Mouse (Mus musculus) Patski (cell line): ENCODE results near the gene Mrtfa. TPM values are rescaled to one million over a fixed set of nuclear protein-coding genes. Genes with fewer than 3 reads are reported as not detected.

ENCODE experiments used
- ATAC-seq: fragments of 100-300 bp; one replicate; pipeline ENCODE4 v1.8.0; 2021
- CTCF ChIA-PET: fragments of 350-600 bp; sonication (Branson Sonifier 250); formaldehyde crosslinking; loops from one replicate; lab custom pipeline; 2022; ENCODE audit warnings: inconsistent platforms; lab: Charles Lee
- POLR2A ChIA-PET: fragments of 350-600 bp; sonication (Branson Sonifier 250); formaldehyde crosslinking; loops from one replicate; lab custom pipeline; 2022; ENCODE audit warnings: antibody characterized with exemption, inconsistent platforms; lab: Charles Lee
- DNase-seq: peaks from one replicate; pipeline ENCODE4 v3.0.0-alpha.2; 2011; ENCODE audit warnings: low read depth, low spot score
- H3K27me3 ChIP-seq: fragments of 371-371 bp; one replicate; pipeline ENCODE4 v1.5.1; 2021
- CTCF ChIP-seq: fragments of 100-300 bp; IDR thresholded peaks from one replicate; pipeline ENCODE4 v1.5.1; 2021
- in situ Hi-C: fragments of 300-500 bp; cut with MboI; formaldehyde crosslinking; loops from 3 replicates; pipeline ENCODE4 v1.11.1; 2018; ENCODE audit warnings: low pct_unique_long_range_greater_than_20kb, mixed read lengths
- polyA plus RNA-seq: library from polyadenylated mRNA; unstranded; gene quantifications from one replicate; pipeline ENCODE4 v1.2.3, GENCODE M21; 2021

The Mrtfa gene
- polyA plus RNA-seq, 1 experiment from 2014 or later: 48.0 TPM

GRCm38 (mm10) chr15:81181233-81181632 lies 9.3 kb downstream of the Mrtfa start:
- in situ Hi-C loops: no loop called here
- no peaks in the 10 kb centered on the region for H3K27me3 ChIP-seq
- ATAC-seq (no peak), DNase-seq (no peak)
- ChIA-PET CTCF (interaction anchor here (1.1 to 1.4 kb wide), 3 partner anchors 8 to 42 kb away, joined by 3 to 4 read pairs (median 4); no protein-coding TSS in a partner anchor), POLR2A (interaction anchor here (1.4 to 1.5 kb wide), 2 partner anchors 8 to 13 kb away, joined by 3 to 4 read pairs; no protein-coding TSS in a partner anchor)
- TF ChIP-seq CTCF: no peak

DNA sequence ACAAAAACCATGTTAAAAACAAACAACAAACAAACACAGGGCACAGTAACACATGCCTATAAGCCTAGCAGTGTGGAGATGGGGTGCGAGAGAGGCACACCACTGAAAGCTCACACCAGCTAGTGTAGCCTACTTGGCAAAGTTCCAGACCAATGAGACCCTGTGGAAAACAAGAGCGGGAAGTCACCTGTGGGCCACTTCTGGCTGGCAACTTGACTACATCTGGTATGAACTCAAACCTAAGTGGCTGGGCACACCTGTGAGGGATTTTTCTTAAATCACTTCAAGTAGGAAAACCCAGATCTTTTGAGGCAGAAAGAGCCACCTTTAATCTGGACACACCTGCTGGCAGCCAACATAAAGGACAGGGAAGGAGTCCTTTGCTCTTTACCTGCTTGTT lies 11.0 kb downstream of the Mrtfa start:
- ATAC-seq (no peak), DNase-seq (no peak)
- in situ Hi-C loops: no loop called here
- ChIA-PET CTCF (no interaction called here), POLR2A (no interaction called here)
- no peaks in the 10 kb centered on the region for H3K27me3 ChIP-seq
- no peak for TF ChIP-seq CTCF

- ATAC-seq: no peak
Observed at GRCm38 (mm10) chr15:81178703-81179102, 11.9 kb downstream of the Mrtfa start.

GRCm38 (mm10) chr15:81177860-81178259 lies 12.7 kb downstream of the Mrtfa start:
- no peak for TF ChIP-seq CTCF
- in situ Hi-C loops: no loop called here
- DNase-seq (no peak), ATAC-seq (no peak)
- CTCF ChIA-PET: interaction anchor here (0.7 kb wide), 1 partner anchor 86 kb away, joined by 3 read pairs; no protein-coding TSS in a partner anchor
- H3K27me3 ChIP-seq: no peaks in the 10 kb centered on the region
- POLR2A ChIA-PET: interaction anchor here (0.9 kb wide), 1 partner anchor 10 kb away, joined by 3 read pairs; no protein-coding TSS in a partner anchor

More at GRCm38 (mm10) chr15:81178703-81179102, 11.9 kb downstream of the Mrtfa start:
- no peak for DNase-seq
- POLR2A ChIA-PET: no interaction called here
- in situ Hi-C loops: no loop called here
- no peak for TF ChIP-seq CTCF
- CTCF ChIA-PET: interaction anchor here (0.7 kb wide), 1 partner anchor 87 kb away, joined by 3 read pairs; no protein-coding TSS in a partner anchor
- no peaks in the 10 kb centered on the region for H3K27me3 ChIP-seq

- no peak for TF ChIP-seq CTCF
- in situ Hi-C loops: no loop called here
- DNase-seq (no peak), ATAC-seq (no peak)
- ChIA-PET POLR2A (interaction anchor here (0.6 kb wide), 1 partner anchor 16 kb away, joined by 3 read pairs; no protein-coding TSS in a partner anchor), CTCF (interaction anchor here (2.1 kb wide), 1 partner anchor 13 kb away, joined by 6 read pairs; no protein-coding TSS in a partner anchor)
- no peaks in the 10 kb centered on the region for H3K27me3 ChIP-seq
Observed at GRCm38 (mm10) chr15:81175633-81176032, 14.9 kb downstream of the Mrtfa start.

DNA sequence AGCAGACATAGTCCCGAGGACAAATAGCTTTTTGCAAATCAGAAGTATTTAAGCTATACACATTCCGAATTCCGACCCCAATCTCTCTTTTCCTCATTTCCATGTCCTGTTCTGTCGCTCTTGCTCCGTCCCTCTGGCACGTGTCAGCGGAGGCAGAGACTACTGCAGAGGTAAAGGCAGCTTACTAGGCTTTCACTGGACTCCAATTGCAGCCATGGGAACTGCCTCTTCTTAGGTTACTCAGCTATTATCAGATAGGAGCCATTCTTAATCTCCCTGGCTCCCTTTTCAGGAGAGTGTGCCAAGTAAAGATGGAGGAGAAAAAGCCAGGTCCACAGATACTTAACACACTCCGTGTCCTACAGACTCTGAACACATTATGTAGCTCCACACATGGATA lies 18.3 kb downstream of the Mrtfa start:
- TF ChIP-seq CTCF: no peak
- POLR2A ChIA-PET: interaction anchor here (0.6 to 1.5 kb wide), 2 partner anchors 9 to 186 kb away, joined by 3 to 6 read pairs; no protein-coding TSS in a partner anchor
- CTCF ChIA-PET: interaction anchor here (1.4 to 1.5 kb wide), 2 partner anchors 11 to 97 kb away, joined by 3 to 6 read pairs; no protein-coding TSS in a partner anchor

DNA sequence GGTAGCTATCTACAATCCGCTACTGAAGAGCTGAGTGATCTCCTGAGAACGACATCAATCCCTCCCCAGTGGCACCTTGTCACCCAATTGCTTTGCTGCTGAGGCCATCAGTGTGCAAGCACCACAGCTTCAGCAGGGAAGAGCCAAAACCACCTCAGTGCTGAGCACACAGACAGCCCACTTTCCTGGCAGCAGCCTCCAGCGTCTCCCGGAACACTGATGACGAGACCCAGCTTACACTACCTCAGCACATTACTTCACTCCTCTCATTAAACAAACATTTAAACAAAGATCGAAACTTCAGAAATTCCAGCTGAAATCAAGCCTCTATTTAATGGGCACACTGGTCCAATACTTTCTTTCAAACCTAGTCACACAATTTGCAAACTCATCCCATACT lies 21.8 kb downstream of the Mrtfa start:
- DNase-seq (no peak), ATAC-seq (no peak)
- in situ Hi-C loops: no loop called here
- no peak for TF ChIP-seq CTCF
- ChIA-PET POLR2A (interaction anchor here (1.0 kb wide), 1 partner anchor 22 kb away, joined by 5 read pairs; the partner anchor contains the start of gene Mrtfa), CTCF (no interaction called here)
- H3K27me3 ChIP-seq: no peaks in the 10 kb centered on the region

More for the DNA sequence above, 18.3 kb downstream of the Mrtfa start:
- in situ Hi-C loops: no loop called here
- ATAC-seq (no peak), DNase-seq (no peak)
- H3K27me3 ChIP-seq: no peaks in the 10 kb centered on the region

- ATAC-seq: no peak
Observed at GRCm38 (mm10) chr15:81167831-81168230, 22.7 kb downstream of the Mrtfa start.

DNA sequence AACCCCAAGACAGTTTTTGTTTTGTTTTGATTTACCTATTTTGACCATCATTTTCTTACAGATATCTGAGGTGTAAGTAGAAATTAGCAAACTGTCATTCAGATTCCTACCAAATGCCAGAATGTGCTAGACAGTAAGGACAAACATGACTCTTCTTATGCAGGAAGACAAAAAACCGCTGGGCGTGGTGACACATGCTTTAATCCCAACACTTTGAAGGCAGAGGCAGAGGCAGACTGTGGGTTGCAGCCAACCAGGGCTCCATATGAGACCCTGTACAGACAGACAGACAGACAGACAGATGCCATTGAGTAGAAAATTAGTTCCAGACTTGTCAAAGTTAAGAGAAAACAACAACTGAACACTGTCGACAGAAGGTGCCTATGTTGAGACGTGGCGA lies 24.3 kb downstream of the Mrtfa start:
- no peak for TF ChIP-seq CTCF
- H3K27me3 ChIP-seq: no peaks in the 10 kb centered on the region
- ChIA-PET POLR2A (no interaction called here), CTCF (no interaction called here)
- ATAC-seq (no peak), DNase-seq (no peak)
- in situ Hi-C loops: no loop called here

More at GRCm38 (mm10) chr15:81167831-81168230, 22.7 kb downstream of the Mrtfa start:
- in situ Hi-C loops: no loop called here
- DNase-seq: no peak
- ChIA-PET CTCF (interaction anchor here (1.0 kb wide), 1 partner anchor 12 kb away, joined by 3 read pairs; no protein-coding TSS in a partner anchor), POLR2A (interaction anchor here (0.6 to 1.2 kb wide), 4 partner anchors 10 to 85 kb away, joined by 3 to 5 read pairs (median 4); partner anchors contain the start of gene Mrtfa)
- no peak for TF ChIP-seq CTCF
- no peaks in the 10 kb centered on the region for H3K27me3 ChIP-seq

DNA sequence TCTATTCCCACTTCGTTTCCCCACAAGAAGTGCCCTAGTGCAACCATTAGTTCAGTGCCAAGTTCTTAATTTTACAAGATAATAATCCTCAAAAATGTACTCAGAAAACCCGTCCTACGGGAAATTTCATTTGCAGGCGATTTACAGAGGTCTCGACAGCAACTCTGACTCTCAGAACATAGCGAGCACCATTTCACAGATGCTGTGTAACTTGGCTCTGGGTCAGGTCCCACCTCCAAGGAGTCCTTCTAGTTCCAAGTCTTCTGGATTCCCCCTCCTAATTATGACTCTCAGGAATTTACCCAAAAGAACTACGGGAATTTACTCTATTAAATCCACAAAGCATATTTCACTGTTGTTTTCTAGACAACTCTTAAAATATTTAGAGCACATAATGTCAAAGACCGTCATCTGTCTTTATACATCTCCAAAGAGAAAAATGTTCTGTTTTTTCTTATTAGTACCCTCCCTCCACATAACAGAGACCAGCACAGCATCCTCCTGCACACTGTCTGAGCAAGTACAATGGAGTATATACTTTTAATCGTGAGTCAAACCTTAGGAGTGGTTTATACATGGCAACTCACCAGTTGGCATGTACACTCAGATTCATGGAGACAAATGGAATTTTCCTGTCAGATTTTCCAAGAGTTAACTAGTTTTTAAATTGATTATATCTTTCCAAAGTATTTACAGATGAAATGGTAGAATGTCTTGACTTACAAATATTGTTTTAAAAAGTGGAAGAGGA lies 25.8 kb downstream of the Mrtfa start:
- POLR2A ChIA-PET: no interaction called here
- no peak for ATAC-seq
- no peak for TF ChIP-seq CTCF
- no peak for DNase-seq
- no peaks in the 10 kb centered on the region for H3K27me3 ChIP-seq
- in situ Hi-C loops: no loop called here
- CTCF ChIA-PET: no interaction called here
